Mouse (Mus musculus) liver, embryonic 14.5 days (tissue): ENCODE measurements around the gene Ush2a. TPM values are rescaled to one million over a fixed set of nuclear protein-coding genes. Genes with fewer than 3 reads are reported as not detected.

Experiments used
- ATAC-seq: fragments of 200-750 bp; cut with Nextera tagmentation; 2 replicates; pipeline ENCODE4 v1.8.0; 2017; ENCODE audit warnings: moderate number of reproducible peaks, mild to moderate bottlenecking, moderate library complexity; ENCODE audit not compliant: insufficient read depth
- DNase-seq, 3 experiments: peaks; one replicate each; pipeline ENCODE4 v3.0.0-alpha.2; 2012 to 2013; ENCODE audit warnings: low read depth in 3 of 3, low spot score in 3 of 3
- H3K27ac ChIP-seq: fragments of 300-500 bp; sonication (generic); 2 replicates; pipeline ENCODE4 v1.5.1; 2014; ENCODE audit warnings: moderate library complexity, mild to moderate bottlenecking, control low read depth, inconsistent platforms
- H3K27me3 ChIP-seq: fragments of 300-500 bp; sonication (generic); 2 replicates; pipeline ENCODE4 v1.6.1; 2014; ENCODE audit warnings: mild to moderate bottlenecking, low read length, moderate library complexity; ENCODE audit not compliant: control insufficient read depth, insufficient read depth
- H3K36me3 ChIP-seq: fragments of 300-500 bp; sonication (generic); replicated peaks from 2 replicates; pipeline ENCODE4 v1.6.1; 2014; ENCODE audit warnings: low read depth; ENCODE audit not compliant: control insufficient read depth, insufficient read depth
- H3K4me1 ChIP-seq, 2 experiments: fragments of 200-500 bp in 1 of 2; fragments of 300-500 bp in 1 of 2; sonication (generic) in 1 of 2; replicated peaks; 2 replicates each; pipeline ENCODE4 v1.6.1; 2012 to 2014; ENCODE audit warnings: antibody characterized with exemption in 1 of 2, inconsistent platforms in 1 of 2, low read length in 1 of 2; ENCODE audit not compliant: control insufficient read depth in 2 of 2, insufficient read depth in 2 of 2
- H3K4me2 ChIP-seq: fragments of 300-500 bp; sonication (generic); 2 replicates; pipeline ENCODE4 v1.6.1; 2014; ENCODE audit warnings: low read depth, mild to moderate bottlenecking, control low read depth, moderate library complexity
- H3K4me3 ChIP-seq, 2 experiments: fragments of 200-500 bp in 1 of 2; fragments of 300-500 bp in 1 of 2; sonication (generic) in 1 of 2; 2 replicates each; pipeline ENCODE4 v1.5.1; 2012 to 2014; ENCODE audit warnings: low read depth in 2 of 2, low read length in 2 of 2, mild to moderate bottlenecking in 2 of 2, control low read depth in 1 of 2, inconsistent platforms in 1 of 2, moderate library complexity in 1 of 2; ENCODE audit not compliant: insufficient read depth in 1 of 2
- H3K9ac ChIP-seq: fragments of 300-500 bp; sonication (generic); replicated peaks from 2 replicates; pipeline ENCODE4 v1.6.1; 2014; ENCODE audit warnings: mild to moderate bottlenecking, control low read depth, moderate library complexity
- H3K9me3 ChIP-seq: fragments of 300-500 bp; sonication (generic); 2 replicates; pipeline ENCODE4 v1.6.1; 2016; ENCODE audit warnings: low read length, mixed read lengths; ENCODE audit not compliant: control insufficient read depth
- CTCF ChIP-seq: IDR thresholded peaks from 2 replicates; pipeline ENCODE4 v1.5.1; 2016; ENCODE audit warnings: antibody characterized with exemption, low read depth, control low read depth
- EP300 ChIP-seq: IDR thresholded peaks from 2 replicates; pipeline ENCODE4 v1.6.1; 2016; ENCODE audit warnings: antibody characterized with exemption, low read depth
- WGBS: fragments of 180-500 bp; shearing (Covaris S2); extraction: QIAGEN DNeasy Blood & Tissue Kit; methylation state at CpG from one replicate; pipeline ENCODE4 v1.1.7; 2014; ENCODE audit not compliant: insufficient replicate concordance; 5-methylcytosine and 5-hydroxymethylcytosine counted together
- polyA plus RNA-seq, 2 experiments: library from polyadenylated mRNA; depleted of rRNA in 1 of 2; stranded (reverse) in 1 of 2; unstranded in 1 of 2; fragments of >200 nt; fragmentation: Nextera tagmentation in 1 of 2; extraction: Ambion mirVana in 1 of 2; gene quantifications; 2 replicates each; pipeline versions ENCODE4 v1.2.1 to v1.2.3; 2012 to 2014

Ush2a gene
- polyA plus RNA-seq, 2 experiments: 0.02 TPM; not detected in 1

DNA sequence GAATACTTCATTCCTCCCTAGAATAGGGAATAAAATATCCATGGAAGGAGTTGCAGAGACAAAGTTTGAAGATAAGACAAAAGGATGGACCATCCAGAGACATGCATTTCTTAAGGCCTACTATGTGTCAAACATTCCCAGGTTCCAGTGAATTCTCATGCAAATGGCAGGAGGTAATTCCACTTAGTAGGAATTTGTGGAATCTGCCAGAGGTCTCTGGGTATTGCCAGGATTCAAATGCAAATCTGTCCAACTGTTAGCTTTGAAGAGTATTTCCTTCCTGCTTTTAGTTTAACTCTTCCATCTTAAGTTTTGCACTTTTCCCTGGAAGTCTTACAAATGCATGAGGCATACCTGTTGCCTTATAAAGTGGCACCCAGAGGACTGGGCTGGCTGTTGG, 592.4 kb downstream of the Ush2a start:
- ATAC-seq (no peak), DNase-seq (no peak)
- H3K4me1 ChIP-seq: no peaks in the 10 kb centered on the region
- no peaks in the 10 kb centered on the region for H3K27me3 ChIP-seq
- no peak overlapping the region for H3K9ac ChIP-seq
- H3K36me3 ChIP-seq: no peaks in the 10 kb centered on the region
- H3K4me3 ChIP-seq: no peak overlapping the region
- no peak overlapping the region for H3K27ac ChIP-seq
- no peak overlapping the region for H3K4me2 ChIP-seq
- no peaks in the 10 kb centered on the region for H3K9me3 ChIP-seq
- TF ChIP-seq CTCF (no peak), EP300 (no peak)

DNA sequence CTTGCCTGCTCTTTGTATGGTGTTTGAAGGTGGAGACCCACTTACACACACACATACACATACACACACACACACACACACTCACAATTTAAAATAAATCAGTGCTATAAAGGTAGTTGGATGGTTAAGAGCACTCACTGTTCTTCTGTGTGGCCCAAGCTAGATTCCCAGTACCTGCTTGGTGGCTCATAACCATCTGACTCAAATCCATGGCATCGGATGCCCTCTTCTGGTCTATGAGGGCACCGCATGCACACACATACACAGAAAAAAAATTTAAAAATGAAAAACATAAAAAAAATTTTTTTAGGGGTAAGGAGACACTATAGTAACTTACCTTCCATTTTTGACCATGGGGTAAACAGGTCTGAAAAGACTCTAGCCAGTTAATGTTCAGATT, 593.2 kb downstream of the Ush2a start:
- no peak for DNase-seq
- TF ChIP-seq EP300 (no peak), CTCF (no peak)
- Histone ChIP-seq H3K27me3 (no peaks in the 10 kb centered on the region), H3K4me2 (no peak overlapping the region), H3K27ac (no peak overlapping the region), H3K4me1 (no peaks in the 10 kb centered on the region), H3K4me3 (no peak overlapping the region), H3K9me3 (no peaks in the 10 kb centered on the region), H3K36me3 (no peaks in the 10 kb centered on the region), H3K9ac (no peak overlapping the region)
- WGBS: 87% methylated on average over 2 of the region's 2 CpGs
- no peak for ATAC-seq

DNA sequence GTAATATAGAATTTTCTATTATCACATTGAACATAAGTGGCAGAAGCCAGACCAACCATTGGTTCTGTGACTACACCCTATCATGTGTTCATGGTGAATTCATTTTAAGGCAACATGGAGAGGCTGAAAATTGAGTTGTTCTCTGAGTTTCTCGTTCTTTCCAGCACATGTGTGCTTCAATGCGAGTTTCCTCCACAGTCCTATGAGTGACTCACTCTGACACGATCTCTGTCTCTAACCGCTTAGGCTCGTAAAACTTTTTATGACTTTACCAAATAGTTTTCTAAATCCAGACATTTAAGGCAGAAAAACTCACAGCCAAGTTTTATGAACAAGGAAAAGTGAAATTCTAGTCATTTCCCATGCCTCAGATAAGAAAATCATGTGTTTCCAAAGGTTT, 597.9 kb downstream of the Ush2a start:
- Histone ChIP-seq H3K4me2 (no peak overlapping the region), H3K9me3 (no peaks in the 10 kb centered on the region), H3K9ac (no peak overlapping the region), H3K4me1 (no peaks in the 10 kb centered on the region), H3K27ac (no peak overlapping the region), H3K36me3 (no peaks in the 10 kb centered on the region), H3K27me3 (no peaks in the 10 kb centered on the region), H3K4me3 (no peak overlapping the region)
- WGBS: 67% methylated on average over 5 of the region's 5 CpGs
- TF ChIP-seq CTCF (no peak), EP300 (no peak)
- ATAC-seq (no peak), DNase-seq (no peak)

DNA sequence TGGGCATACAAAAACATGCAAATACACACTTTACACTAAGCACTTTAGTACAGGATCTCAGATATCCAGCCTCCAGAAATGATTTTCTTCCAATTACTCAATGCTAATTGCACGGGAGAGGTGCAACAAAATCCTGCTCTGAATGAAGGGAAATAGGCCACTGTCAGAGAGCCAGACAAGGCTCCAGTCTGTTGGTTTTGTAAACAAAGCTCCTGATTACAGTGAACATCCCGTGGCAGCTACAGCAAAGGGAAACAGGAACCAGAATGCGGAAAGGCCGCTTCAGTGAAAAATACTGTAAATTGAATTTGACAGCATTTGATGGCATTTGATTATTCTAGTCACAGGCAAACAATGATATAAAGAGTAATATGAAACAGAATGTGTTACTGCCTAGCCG, 604.1 kb downstream of the Ush2a start:
- Histone ChIP-seq H3K4me3 (no peak overlapping the region), H3K27me3 (no peaks in the 10 kb centered on the region), H3K9me3 (no peaks in the 10 kb centered on the region), H3K36me3 (no peaks in the 10 kb centered on the region), H3K4me1 (no peaks in the 10 kb centered on the region), H3K27ac (no peak overlapping the region), H3K9ac (no peak overlapping the region), H3K4me2 (no peak overlapping the region)
- 48% methylated on average over 5 of the region's 5 CpGs for WGBS
- TF ChIP-seq CTCF: no peak
- no peak for TF ChIP-seq EP300
- DNase-seq (no peak), ATAC-seq (no peak)

DNA sequence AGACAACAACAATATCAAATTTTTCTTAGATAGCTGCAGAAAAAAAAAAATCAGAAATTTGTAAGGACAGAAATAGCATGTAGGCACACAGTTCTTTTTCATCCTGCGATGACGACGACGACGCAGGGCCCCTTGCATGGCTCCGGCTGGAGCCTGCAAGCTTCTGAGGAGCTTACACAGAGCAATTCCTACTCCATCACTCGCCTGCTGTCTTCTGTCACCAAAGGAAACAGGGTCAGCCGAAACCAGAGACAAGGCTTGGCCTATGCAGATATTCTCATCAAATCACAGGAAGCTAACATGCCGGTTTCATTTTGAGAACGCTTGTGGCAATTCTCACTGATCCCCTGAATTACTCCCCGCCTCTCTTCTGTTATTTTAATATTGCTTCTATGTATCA, 604.7 kb downstream of the Ush2a start:
- no peak overlapping the region for H3K4me3 ChIP-seq
- H3K4me2 ChIP-seq: no peak overlapping the region
- 71% methylated on average over 11 of the region's 11 CpGs for WGBS
- no peaks in the 10 kb centered on the region for H3K36me3 ChIP-seq
- no peaks in the 10 kb centered on the region for H3K27me3 ChIP-seq
- DNase-seq: no peak
- H3K9me3 ChIP-seq: no peaks in the 10 kb centered on the region
- no peaks in the 10 kb centered on the region for H3K4me1 ChIP-seq
- H3K27ac ChIP-seq: no peak overlapping the region
- TF ChIP-seq CTCF (no peak), EP300 (no peak)
- no peak overlapping the region for H3K9ac ChIP-seq
- no peak for ATAC-seq

DNA sequence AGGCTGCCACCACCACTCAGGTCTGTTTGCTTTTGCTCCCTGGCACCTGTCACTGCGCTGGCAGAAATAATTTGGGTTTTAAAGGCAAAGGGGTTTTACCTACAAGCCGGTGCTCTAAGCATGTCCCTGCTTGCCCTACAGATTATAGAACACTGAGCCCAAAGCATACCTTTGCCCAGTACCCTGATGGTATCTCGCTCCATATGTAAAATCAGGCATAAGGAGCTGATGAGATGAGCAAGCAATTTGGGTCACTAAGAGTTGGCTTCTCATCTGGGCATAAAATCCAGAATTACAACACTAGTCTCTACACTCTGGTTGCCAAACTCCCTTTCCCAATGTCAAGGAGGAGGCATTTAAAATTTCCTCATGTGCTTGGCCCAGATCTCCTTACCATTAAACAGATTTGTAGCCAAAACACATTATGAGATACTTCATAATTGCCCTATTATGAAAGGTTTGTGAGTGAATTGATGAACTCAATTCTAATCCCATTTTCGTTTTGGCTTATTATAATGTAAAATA, 616.8 kb downstream of the Ush2a start:
- Histone ChIP-seq H3K4me2 (no peak overlapping the region), H3K36me3 (no peaks in the 10 kb centered on the region), H3K9ac (no peak overlapping the region), H3K27ac (no peak overlapping the region), H3K4me1 (no peaks in the 10 kb centered on the region), H3K4me3 (no peak overlapping the region), H3K9me3 (no peaks in the 10 kb centered on the region), H3K27me3 (no peaks in the 10 kb centered on the region)
- ATAC-seq: no peak
- 62% methylated on average over 4 of the region's 4 CpGs for WGBS
- TF ChIP-seq EP300 (no peak), CTCF (no peak)
- DNase-seq: no peak
